Mouse (Mus musculus) T-helper 2 cell (primary cell): ENCODE data around the gene Tead2.
"Not testable (repeated sequence)": the region's sequence is repeated elsewhere in the genome, so short reads cannot be mapped to it uniquely, and the experiment has no call there.

Experiments
- in situ Hi-C: fragments of 300-600 bp; cut with MboI, MseI; formaldehyde crosslinking; loops from one replicate; pipeline ENCODE4 v1.15.1; 2025; ENCODE audit warnings: high pct_unique_total_duplicates

Tead2 gene

DNA sequence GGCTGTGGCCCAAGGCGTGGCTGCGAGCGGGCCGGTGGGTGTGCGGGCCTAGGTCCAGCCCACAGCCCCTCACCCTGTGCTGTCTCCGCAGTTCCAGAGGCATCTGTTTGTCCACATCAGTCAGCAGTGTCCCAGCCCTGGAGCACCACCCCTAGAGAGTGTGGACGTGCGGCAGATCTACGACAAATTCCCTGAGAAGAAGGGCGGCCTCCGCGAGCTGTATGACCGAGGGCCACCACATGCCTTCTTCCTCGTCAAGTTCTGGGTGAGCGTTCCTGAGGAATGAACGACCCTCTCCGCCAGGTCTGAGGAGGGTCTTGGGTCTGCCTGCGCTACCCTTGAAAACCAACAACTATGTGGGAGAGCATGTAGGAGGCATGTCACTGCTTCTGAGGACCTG lies 13.0 kb downstream of the Tead2 start:
- in situ Hi-C loops: no loop called here

DNA sequence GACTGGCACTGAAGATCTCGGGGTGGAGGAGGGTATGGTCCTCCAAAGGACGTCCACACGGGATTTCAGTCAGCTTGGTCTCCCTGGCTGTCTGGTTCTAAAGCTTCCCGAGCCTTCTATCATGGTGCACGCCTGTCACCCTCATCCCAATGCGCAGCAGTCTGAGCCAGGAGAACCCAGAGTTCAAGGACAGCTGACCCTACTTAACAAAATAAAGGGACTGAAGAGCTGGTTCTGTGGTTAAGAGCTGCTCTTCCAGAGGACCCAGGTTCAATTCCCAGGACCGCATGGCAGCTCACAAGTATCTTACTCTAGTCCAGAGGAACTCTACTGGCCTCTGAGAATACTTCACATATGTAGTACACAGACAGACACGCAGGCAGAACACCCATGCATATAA lies 13.5 kb downstream of the Tead2 start:
- in situ Hi-C loops: no loop called here

GRCm38 (mm10) chr7:45229459-45230203 lies 14.1 kb downstream of the Tead2 start:
- in situ Hi-C loops: no loop called here

- in situ Hi-C loops: no loop called here
These were observed 15.6 kb downstream of the Tead2 start for GRCm38 (mm10) chr7:45231192-45231591.

DNA sequence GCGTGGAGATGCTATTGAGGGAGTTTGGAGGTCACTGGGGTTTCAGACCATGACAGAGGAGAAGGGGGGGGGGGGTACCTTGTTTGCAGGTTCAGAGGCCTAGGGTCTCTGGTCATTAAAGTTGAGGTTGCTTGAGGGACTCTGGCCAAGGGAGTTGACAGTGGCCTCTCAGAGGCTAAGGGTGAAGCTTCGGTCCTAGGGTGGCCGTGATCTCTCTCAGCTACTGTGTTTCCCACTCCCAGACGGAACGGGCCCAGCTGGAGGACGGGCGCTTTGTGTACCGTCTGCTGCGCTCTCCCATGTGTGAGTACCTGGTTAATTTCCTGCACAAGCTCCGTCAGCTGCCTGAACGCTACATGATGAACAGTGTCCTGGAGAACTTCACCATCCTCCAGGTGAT lies 16.4 kb downstream of the Tead2 start:
- in situ Hi-C loops: no loop called here

DNA sequence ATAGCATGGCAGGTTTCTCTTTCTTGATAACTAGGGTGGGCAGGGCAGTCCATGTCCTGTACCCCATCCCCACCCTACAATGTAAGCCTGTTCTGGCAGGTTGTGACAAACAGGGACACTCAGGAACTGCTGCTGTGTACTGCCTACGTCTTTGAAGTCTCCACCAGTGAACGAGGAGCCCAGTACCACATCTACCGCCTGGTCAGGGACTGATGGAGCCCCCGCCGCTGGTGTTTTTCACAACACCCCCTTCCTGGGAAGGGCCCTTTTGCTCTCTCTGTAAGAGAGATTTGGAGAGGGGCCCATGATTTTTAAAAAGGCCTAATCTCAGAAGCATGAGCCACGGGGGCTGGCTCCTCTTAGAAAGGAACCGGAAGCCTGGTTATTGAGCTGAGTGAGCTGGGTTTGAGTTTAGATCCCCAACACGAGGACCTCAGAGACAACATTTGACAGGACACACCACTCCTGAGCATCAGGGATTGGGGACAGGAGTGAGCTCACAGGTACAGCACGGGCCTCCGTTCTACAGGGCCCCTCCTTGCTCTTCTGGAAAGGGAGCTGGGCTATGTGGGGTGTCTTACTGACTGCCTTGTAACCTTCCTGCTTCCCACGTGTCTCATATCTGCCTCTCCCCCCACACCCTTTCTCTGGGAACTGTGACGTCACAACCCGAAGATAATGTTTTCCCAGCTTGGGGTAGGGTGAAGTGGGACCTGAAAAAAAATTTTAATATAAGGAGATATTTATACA lies 17.3 kb downstream of the Tead2 start:
- in situ Hi-C loops: no loop called here

DNA sequence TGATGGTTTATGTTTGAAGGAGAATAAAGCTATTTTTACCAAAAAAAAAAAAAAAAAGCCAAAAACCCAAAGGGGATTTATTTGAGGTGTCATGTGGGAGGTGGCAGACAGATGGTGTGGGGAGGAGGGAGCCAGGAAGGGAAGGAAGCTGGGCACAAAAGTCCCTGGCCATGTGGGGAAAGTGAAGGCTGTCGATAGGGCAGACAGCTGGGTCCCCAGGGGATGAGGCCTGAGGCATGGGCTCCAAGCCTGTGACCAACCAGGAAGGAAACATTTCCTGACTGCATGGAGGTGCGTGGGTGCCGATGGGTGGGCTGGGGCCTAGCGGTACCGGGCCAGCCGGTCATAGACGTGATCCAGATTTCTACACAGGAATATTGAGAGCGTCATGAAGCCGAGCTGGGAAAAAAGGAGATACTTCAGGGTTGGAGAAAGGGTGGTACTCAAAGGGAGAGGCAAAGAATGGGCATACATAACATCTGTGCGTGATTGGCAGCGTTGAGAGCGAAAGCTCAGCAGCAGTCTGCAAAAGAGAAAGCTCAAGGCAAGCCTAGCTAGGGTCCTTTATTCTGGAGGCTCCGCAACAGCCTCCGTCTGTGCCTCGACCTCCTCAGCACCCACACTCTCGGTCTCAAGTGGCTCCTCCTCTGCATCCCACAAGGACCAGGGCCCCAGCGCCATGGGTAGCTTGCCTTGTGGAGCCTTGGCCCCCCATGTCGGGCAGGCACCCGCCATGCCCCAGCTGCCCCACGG lies 18.2 kb downstream of the Tead2 start:
- in situ Hi-C loops: no loop called here

DNA sequence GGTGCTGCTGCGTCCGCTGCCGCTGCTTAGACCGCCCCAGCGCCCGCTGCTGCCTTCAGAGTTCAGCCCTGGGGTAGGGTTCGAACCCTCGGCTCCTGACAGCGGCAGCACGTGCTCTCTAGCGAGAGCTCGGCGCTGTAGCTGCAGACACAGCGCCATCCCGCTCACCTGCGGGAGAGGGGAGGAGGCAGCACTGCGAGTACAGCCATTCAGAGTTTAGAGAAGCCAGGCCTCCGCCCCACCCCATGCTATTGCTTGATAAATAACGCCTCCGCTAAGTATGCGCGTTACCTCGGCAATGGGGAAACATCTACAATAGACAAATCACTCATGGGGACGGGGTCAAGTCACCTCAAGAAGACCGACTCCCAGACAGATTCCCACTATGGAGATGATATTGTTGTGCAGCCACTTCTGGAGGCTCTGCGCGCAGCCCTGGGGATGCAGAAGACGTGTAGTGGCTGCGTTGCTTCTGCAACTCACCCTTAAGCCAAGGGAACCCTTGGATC lies 18.8 kb downstream of the Tead2 start:
- in situ Hi-C loops: no loop called here

DNA sequence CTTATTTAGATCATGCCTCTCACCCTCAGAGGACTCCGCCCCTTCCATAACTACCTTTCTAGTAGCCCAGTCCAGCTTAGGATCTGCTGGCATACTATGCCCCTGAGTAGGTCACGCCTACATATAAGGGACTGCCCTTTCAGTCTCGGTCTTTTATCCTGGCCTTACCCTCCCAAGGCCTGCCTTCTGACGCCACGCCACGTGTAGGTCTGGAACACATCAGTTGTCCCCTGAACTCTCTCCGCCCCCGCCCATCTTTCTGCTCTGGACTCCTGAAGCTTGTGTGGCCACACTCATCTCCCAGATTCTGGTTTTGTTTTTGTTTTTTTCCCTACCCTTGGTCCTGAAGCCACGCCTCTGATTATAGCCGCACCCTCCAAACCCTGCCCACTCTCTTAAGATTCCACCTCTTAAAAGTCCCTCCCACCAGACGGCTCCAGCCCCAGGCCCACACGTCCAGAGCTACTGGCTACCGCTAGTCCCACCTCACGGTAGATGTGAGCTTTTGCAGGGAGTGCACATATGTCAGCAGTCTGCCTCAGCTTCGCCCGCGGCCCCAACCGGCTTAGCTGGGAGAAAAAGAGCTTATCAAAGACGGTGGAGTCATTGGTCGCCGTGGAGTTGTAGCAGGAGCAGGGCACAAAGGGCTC lies 19.5 kb downstream of the Tead2 start:
- in situ Hi-C loops: no loop called here

GRCm38 (mm10) chr7:45235656-45236180 lies 20.2 kb downstream of the Tead2 start:
- in situ Hi-C loops: no loop called here

DNA sequence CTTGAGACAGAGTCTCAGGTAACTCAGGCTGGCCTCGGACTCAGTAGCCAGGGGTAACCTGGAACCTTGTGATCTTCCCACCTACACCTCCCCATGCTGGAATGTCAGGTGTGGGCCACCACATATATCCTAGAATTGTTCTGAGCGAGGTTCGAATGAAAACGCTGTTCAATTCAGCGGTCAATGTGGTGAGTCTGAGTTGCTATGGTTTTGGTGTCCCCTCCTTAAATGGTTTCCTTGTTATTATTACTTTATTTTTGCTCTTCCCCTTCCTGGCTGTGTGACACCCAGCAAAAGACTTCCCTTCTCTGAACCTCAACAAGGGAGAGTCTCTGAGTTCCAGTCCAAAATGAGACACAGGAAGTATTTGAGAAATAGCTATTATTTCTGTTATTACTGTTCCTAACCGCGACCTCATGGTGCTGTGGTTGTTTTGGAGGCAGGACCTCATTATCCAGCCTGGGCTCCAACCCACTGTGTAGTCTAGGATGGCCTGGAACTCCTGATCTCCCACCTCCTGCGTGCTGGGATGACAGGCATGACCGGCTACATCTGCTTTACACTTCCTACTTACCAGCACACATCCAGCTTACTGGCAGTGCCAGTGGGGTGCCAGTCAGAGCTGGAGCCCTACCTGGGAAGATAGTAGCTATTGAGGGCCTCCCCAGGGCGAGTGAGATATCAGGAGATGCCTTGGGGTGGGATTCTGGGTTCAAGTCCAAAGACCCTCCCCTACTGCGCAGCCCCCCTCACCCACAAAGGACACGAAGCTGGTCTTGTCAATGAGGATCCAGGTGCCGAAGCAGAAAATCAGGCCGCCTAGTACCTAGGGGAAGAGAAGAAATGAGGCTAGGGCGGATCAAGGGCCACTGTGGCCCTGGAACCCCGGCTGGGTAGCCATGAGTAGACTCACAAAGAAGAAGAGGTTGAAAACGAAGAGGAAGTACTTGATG lies 22.5 kb downstream of the Tead2 start:
- in situ Hi-C loops: no loop called here

- in situ Hi-C loops: no loop called here
These were observed 23.4 kb downstream of the Tead2 start, which contains the start of gene Cd37 for GRCm38 (mm10) chr7:45238723-45239496. Gene Cd37, minus strand, starts transcription at chr7:45239115.

GRCm38 (mm10) chr7:45240109-45240508 lies 24.6 kb downstream of the Tead2 start:
- in situ Hi-C loops: no loop called here

DNA sequence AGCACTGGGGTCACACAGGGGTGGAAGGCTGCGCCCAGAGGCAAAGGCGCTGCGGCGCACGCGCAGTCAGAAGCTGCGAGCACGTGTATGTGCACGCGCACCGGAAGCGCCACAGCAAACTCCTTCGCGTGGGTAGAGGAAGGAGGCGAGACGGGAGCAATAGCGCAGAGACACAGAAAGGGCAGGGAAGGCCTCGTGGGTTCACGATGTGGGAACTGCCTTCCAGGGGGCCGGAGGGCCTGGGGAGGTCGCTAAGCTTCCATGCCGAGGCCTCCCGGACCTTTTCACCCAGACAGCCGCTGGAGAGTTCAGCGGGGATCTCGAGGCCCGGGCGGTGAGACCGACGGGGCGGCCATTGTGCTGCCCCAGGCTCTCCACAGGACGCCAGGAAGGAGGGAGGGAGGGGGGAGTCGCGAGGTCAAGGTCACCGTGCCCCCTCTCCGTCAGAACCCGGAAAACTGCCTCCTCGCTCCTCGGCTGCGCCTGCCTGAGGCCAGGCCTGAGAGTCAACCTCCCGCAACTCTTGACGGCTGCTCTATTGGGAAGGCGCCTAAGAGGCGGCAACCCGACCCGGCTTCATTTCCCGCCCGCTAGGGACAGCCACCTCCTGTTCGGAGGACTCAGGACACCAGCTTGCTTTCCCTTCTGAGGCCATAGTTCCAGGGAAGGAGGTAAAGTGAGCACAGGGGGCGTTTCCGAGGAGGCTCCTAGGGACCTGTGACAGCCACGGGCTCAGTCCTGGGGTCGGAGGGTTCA lies 25.3 kb downstream of the Tead2 start, which contains the start of gene Slc6a16:
TSS of gene Slc6a16 (plus strand) at position 453 of the 756 bp plus-strand sequence.
- in situ Hi-C loops: no loop called here

GRCm38 (mm10) chr7:45241389-45241749 lies 25.8 kb downstream of the Tead2 start:
- in situ Hi-C loops: no loop called here

GRCm38 (mm10) chr7:45247666-45248065 lies 32.1 kb downstream of the Tead2 start:
- in situ Hi-C loops: no loop called here

GRCm38 (mm10) chr7:45253806-45254205 lies 38.3 kb downstream of the Tead2 start:
- in situ Hi-C loops: no loop called here

DNA sequence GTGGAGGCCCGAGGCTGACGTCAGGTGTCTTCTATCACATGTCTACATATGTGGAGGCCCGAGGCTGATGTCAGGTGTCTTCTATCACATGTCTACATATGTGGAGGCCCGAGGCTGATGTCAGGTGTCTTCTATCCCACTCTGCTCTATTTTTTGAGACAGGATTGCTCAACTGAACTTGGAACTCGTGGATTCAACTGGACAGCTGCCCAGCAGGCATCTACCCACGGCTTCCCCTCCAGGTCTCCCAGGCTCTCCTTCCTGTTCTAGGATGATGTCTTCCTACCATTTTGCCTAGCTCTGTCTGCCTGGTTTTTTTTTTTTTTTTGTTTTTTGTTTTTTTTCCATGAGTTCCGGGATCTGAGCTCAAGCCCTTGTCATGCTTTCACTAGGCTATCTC lies 40.3 kb downstream of the Tead2 start:
- in situ Hi-C loops: not testable (repeated sequence)
